Mouse (Mus musculus) midbrain, embryonic 10.5 days (tissue): ENCODE measurements around the gene Palm. TPM values are rescaled to one million over a fixed set of nuclear protein-coding genes. Genes with fewer than 3 reads are reported as not detected.

ENCODE experiments used
- DNase-seq: peaks from one replicate; pipeline ENCODE4 v3.0.0-alpha.2; 2017; ENCODE audit warnings: low spot score
- H3K27ac ChIP-seq: fragments of 300-500 bp; sonication (generic); replicated peaks from 2 replicates; pipeline ENCODE4 v1.5.1; 2016; ENCODE audit warnings: mild to moderate bottlenecking
- H3K27me3 ChIP-seq: fragments of 300-500 bp; sonication (generic); 2 replicates; pipeline ENCODE4 v1.6.1; 2016; ENCODE audit warnings: low read depth, mild to moderate bottlenecking; ENCODE audit not compliant: poor library complexity, severe bottlenecking
- H3K36me3 ChIP-seq: fragments of 300-500 bp; sonication (generic); 2 replicates; pipeline ENCODE4 v1.6.1; 2016; ENCODE audit warnings: mild to moderate bottlenecking, moderate library complexity
- H3K4me1 ChIP-seq: fragments of 300-500 bp; sonication (generic); 2 replicates; pipeline ENCODE4 v1.6.1; 2016
- H3K4me3 ChIP-seq: fragments of 300-500 bp; sonication (generic); 2 replicates; pipeline ENCODE4 v1.5.1; 2016; ENCODE audit warnings: mild to moderate bottlenecking, moderate library complexity
- H3K9me3 ChIP-seq: fragments of 300-500 bp; sonication (generic); replicated peaks from 2 replicates; pipeline ENCODE4 v1.6.1; 2016; ENCODE audit warnings: mild to moderate bottlenecking
- WGBS: fragments of 180-500 bp; shearing (Covaris S2); methylation state at CpG from one replicate; pipeline ENCODE4 v1.1.7; 2016; 5-methylcytosine and 5-hydroxymethylcytosine counted together
- polyA plus RNA-seq: library from polyadenylated mRNA; unstranded; fragments of >200 nt; fragmentation: Nextera tagmentation; extraction: Ambion mirVana; gene quantifications from 2 replicates; pipeline ENCODE4 v1.2.1, GENCODE M21; 2016

Gene Palm
- polyA plus RNA-seq, 1 experiment from 2014 or later: 130 TPM

- peaks cover 39% of the 10 kb centered on the region for H3K4me1 ChIP-seq
- no peak overlapping the region for H3K27ac ChIP-seq
- H3K4me3 ChIP-seq: no peak overlapping the region
- no peaks in the 10 kb centered on the region for H3K27me3 ChIP-seq
- DNase-seq: no peak
- H3K9me3 ChIP-seq: no peaks in the 10 kb centered on the region
- H3K36me3 ChIP-seq: peaks cover 66% of the 10 kb centered on the region
- WGBS: 88% methylated on average over 3 of the region's 3 CpGs
Measured at GRCm38 (mm10) chr10:79762875-79763274, 30.5 kb upstream of the Palm start.

- DNase-seq: no peak
- Histone ChIP-seq H3K27ac (no peak overlapping the region), H3K27me3 (no peaks in the 10 kb centered on the region), H3K36me3 (peaks cover 52% of the 10 kb centered on the region), H3K4me3 (no peak overlapping the region), H3K4me1 (peaks cover 50% of the 10 kb centered on the region), H3K9me3 (no peaks in the 10 kb centered on the region)
- 90% methylated on average over 7 of the region's 7 CpGs for WGBS
Measured at GRCm38 (mm10) chr10:79764234-79764633, 29.1 kb upstream of the Palm start.

GRCm38 (mm10) chr10:79765228-79765745 is 28.1 kb upstream of the Palm start:
- Histone ChIP-seq H3K36me3 (peaks cover 43% of the 10 kb centered on the region), H3K4me1 (peaks cover 50% of the 10 kb centered on the region), H3K4me3 (peak overlapping the region; percentile 98), H3K27ac (peak overlapping the region; percentile 98; the same call in 1 of the 2 replicates), H3K9me3 (no peaks in the 10 kb centered on the region), H3K27me3 (0 out of 2 replicates have a peak, but pooled peaks cover 2% of the 10 kb centered on the region)
- WGBS: 60% methylated on average over 2 of the region's 2 CpGs
- DNase-seq: no peak

GRCm38 (mm10) chr10:79766001-79766507 is 27.3 kb upstream of the Palm start:
- DNase-seq: no peak
- Histone ChIP-seq H3K9me3 (no peaks in the 10 kb centered on the region), H3K36me3 (peaks cover 35% of the 10 kb centered on the region), H3K4me1 (peaks cover 50% of the 10 kb centered on the region), H3K4me3 (peak overlapping the region; percentile 98), H3K27ac (peak overlapping the region; percentile 98), H3K27me3 (0 out of 2 replicates have a peak, but pooled peaks cover 9% of the 10 kb centered on the region)
- WGBS: 10% methylated on average over 16 of the region's 16 CpGs

GRCm38 (mm10) chr10:79766508-79767325 is 26.7 kb upstream of the Palm start, which contains the start of gene Rnf126:
Gene Rnf126, minus strand, starts transcription at chr10:79766952.
- no peaks in the 10 kb centered on the region for H3K9me3 ChIP-seq
- WGBS: under 1% methylated on average over 100 of the region's 101 CpGs
- peaks cover 28% of the 10 kb centered on the region for H3K36me3 ChIP-seq
- peak; percentile 100 for DNase-seq
- H3K4me3 ChIP-seq: peak within 1 kb of the TSS; percentile 98
- 0 out of 2 replicates have a peak, but pooled peaks cover 9% of the 10 kb centered on the region for H3K27me3 ChIP-seq
- peak within 1 kb of the TSS; percentile 98 for H3K27ac ChIP-seq
- H3K4me1 ChIP-seq: peaks cover 50% of the 10 kb centered on the region

- H3K4me1 ChIP-seq: peaks cover 50% of the 10 kb centered on the region
- 0 out of 2 replicates have a peak, but pooled peaks cover 9% of the 10 kb centered on the region for H3K27me3 ChIP-seq
- peak; percentile 97 for DNase-seq
- 0 out of 2 replicates have a peak, but pooled peaks cover 4% of the 10 kb centered on the region for H3K9me3 ChIP-seq
- peaks cover 20% of the 10 kb centered on the region for H3K36me3 ChIP-seq
- WGBS: 12% methylated on average over 40 of the region's 40 CpGs
- H3K27ac ChIP-seq: peak overlapping the region; percentile 98
- H3K4me3 ChIP-seq: peak overlapping the region; percentile 98
Measured at GRCm38 (mm10) chr10:79767372-79768244, 25.8 kb upstream of the Palm start.

GRCm38 (mm10) chr10:79768400-79768799 is 25.0 kb upstream of the Palm start:
- Histone ChIP-seq H3K9me3 (0 out of 2 replicates have a peak, but pooled peaks cover 4% of the 10 kb centered on the region), H3K4me3 (peak overlapping the region; percentile 98; the same call in 1 of the 2 replicates), H3K36me3 (peaks cover 12% of the 10 kb centered on the region), H3K27me3 (0 out of 2 replicates have a peak, but pooled peaks cover 9% of the 10 kb centered on the region), H3K4me1 (peaks cover 50% of the 10 kb centered on the region), H3K27ac (no peak overlapping the region; the same call in 1 of the 2 replicates)
- peak; percentile 84 for DNase-seq
- 0% methylated on average over 5 of the region's 5 CpGs for WGBS

- 0 out of 2 replicates have a peak, but pooled peaks cover 4% of the 10 kb centered on the region for H3K9me3 ChIP-seq
- peaks cover 44% of the 10 kb centered on the region for H3K4me1 ChIP-seq
- no peak overlapping the region for H3K4me3 ChIP-seq
- H3K36me3 ChIP-seq: 0 out of 2 replicates have a peak, but pooled peaks cover 3% of the 10 kb centered on the region
- WGBS: 83% methylated on average over 4 of the region's 4 CpGs
- H3K27me3 ChIP-seq: 0 out of 2 replicates have a peak, but pooled peaks cover 9% of the 10 kb centered on the region
- DNase-seq: no peak
- no peak overlapping the region for H3K27ac ChIP-seq
Measured at GRCm38 (mm10) chr10:79769329-79769728, 24.0 kb upstream of the Palm start.

GRCm38 (mm10) chr10:79772320-79772719 is 21.1 kb upstream of the Palm start:
- Histone ChIP-seq H3K4me3 (no peak overlapping the region), H3K4me1 (peaks cover 22% of the 10 kb centered on the region), H3K27ac (no peak overlapping the region), H3K9me3 (peaks cover 11% of the 10 kb centered on the region), H3K27me3 (peaks cover 25% of the 10 kb centered on the region), H3K36me3 (no peaks in the 10 kb centered on the region)
- 94% methylated on average over 3 of the region's 3 CpGs for WGBS
- no peak for DNase-seq

GRCm38 (mm10) chr10:79773208-79773607 is 20.2 kb upstream of the Palm start:
- 86% methylated on average over 2 of the region's 2 CpGs for WGBS
- peaks cover 34% of the 10 kb centered on the region for H3K27me3 ChIP-seq

GRCm38 (mm10) chr10:79774486-79775279 is 18.7 kb upstream of the Palm start:
- DNase-seq: no peak
- Histone ChIP-seq H3K9me3 (peaks cover 11% of the 10 kb centered on the region), H3K36me3 (no peaks in the 10 kb centered on the region), H3K27ac (no peak overlapping the region), H3K27me3 (peaks cover 49% of the 10 kb centered on the region), H3K4me3 (no peak overlapping the region), H3K4me1 (peaks cover 28% of the 10 kb centered on the region)
- 78% methylated on average over 5 of the region's 5 CpGs for WGBS

More at GRCm38 (mm10) chr10:79773208-79773607, 20.2 kb upstream of the Palm start:
- Histone ChIP-seq H3K36me3 (no peaks in the 10 kb centered on the region), H3K4me1 (peaks cover 22% of the 10 kb centered on the region), H3K9me3 (peaks cover 11% of the 10 kb centered on the region), H3K27ac (no peak overlapping the region), H3K4me3 (no peak overlapping the region)
- no peak for DNase-seq
